Mouse (Mus musculus) gonadal fat pad, adult 2 months (tissue): ENCODE data around the gene Smg6. TPM values are rescaled to one million over a fixed set of nuclear protein-coding genes. Genes with fewer than 3 reads are reported as not detected.

Experiments
- DNase-seq: peaks from one replicate; pipeline ENCODE4 v3.0.0-alpha.2; 2012; ENCODE audit warnings: low read depth
- polyA plus RNA-seq: library from polyadenylated mRNA; depleted of rRNA; stranded (reverse); fragments of >200 nt; gene quantifications from 2 replicates; pipeline ENCODE4 v1.2.3, GENCODE M21; 2012

The Smg6 gene
- polyA plus RNA-seq, 1 experiment: 29.3 TPM

DNA sequence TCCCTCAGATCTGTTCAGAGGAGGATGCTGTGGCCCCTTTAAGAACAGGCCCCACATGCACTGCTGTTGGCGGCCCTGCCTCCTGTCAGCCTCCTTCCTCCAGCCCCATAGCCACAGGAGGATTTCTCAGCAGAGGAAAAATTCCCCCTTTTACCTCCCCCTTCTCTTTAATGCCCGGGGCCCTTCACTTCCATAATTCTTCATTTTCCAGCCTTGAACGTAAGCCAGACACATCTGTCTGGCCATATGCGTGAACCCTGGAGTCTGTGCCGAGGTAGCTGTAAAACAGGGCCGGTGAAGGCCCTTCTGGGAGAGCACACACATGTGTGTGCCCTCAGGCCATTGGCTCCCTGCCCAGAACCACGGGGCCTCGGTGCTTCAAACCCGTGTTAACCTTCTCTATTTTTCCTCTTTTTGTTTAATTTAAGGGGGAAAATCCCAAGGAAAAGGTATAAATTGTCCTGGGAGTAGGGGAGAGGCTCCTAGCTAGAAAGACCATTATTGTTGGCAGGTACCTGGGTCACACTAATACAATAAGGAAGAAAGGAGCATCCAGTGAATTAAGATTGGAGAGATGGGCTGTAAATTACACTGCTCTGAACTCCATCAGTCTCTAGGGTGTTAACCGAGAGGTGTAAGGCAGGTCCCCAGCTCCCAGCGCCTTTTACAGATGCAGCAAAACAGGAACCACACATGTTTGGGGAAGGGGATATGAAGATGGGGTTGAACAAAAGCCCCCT, 221.7 kb downstream of the Smg6 start:
- no peak for DNase-seq

DNA sequence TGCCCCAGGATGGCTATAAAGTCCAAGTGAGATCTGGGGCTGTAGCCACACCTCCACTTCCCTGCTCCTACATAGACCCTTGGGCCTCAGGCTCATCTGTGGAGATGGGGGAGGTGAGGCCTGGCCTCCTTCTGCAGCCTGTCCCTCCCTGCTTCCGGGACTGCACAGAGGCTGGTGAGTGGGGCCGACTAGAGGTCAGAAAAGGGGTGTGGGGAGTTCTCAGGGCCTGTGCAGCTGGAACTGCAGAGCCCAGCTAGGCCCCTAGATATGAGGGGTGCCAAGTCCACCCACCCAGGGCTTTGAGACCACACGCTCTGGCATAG, 222.2 kb downstream of the Smg6 start:
- DNase-seq: no peak

DNA sequence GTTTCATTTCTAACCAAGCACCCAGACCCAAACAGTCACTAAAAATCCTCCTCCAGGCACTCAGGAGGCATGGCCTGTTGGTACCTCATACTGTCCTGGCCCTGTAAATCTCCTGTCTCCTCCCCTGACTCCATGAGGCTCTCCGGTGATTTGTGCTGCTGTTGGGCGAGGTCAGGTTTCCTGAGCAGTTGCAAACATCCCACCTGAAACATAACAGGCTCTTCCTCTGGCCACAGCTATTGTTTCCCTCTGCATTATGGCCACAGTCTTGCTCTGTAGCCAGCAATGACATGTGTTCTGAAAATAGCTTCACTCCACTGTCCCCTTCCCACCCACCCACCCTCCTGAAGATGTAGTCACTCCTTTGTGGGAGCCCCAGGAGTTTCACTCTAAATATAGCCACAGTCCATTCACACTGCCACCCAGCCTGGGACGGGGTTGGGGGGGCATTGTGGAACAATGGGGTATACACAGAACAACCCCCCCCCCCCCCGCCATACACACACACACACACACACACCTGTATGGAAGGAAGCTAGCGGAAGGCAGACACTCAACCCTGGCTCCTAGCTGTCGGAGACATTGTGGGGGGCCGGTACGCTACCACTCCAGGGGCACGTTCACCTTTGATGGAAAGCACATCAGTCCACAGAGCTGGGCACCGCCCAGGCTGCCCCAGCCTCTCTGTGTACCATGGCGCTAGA, 222.9 kb downstream of the Smg6 start:
- DNase-seq: no peak

DNA sequence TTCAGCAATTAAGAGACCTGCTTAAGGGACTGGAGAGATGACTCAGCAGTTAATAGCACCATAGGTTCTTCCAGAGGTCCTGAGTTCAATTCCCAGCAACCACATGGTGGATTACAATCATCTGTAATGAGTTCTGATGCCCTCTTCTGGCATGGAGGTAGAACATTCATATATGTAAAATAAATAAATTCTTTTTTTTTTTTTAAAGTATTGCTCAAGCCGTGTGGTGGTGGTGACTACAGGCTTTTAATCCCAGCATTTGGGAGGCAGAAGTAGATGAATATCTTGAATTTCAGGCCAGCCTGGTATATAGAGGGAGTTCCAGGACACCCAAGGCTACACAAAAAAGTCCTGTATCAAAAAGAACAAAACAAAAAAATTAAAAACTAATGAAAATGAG, 224.7 kb downstream of the Smg6 start:
- DNase-seq: no peak

DNA sequence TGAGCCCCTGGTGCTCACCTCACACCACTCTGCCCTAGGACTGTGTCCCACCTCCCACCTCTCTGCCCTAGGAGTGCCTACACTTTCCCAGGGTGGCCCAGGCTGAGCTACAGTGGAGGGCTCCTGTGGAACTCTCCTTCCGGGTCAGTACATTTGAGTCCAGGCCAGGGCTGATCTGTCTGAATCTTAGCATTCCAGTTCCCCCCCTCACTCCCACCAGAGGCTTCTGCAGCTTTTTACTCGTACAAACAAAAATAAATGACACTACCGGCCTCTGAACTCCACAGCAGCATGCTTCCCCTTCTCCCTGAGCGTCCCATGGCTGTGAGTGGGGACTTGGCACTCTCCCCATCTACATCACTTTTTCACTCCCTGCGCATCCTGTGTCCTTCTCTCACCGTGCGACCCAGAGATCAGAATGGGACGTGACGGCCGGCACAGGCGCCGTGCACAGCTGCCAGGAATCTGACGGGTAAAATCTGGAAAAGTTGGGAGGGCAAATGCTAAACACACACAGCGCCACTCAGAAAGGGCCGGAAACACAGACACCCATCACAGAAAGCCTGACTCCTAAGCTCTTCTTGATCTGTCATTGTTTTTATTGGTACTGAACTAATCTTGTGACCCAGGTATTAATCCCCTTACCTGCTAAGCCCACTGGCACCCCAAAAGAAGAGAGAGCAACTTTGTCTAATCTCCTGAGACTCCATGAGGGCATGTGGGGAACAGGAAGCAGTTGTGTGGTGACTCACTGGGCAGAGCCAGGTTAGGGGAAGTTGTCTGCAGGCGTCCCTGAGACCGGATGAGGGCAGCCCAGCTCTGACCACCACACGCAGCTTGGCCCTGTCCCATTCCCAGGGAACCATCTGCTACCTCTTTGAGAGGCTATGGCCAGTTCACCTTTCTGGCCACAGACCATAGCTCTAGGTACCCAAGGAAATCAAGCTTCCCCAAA, 227.3 kb downstream of the Smg6 start:
- DNase-seq: no peak

DNA sequence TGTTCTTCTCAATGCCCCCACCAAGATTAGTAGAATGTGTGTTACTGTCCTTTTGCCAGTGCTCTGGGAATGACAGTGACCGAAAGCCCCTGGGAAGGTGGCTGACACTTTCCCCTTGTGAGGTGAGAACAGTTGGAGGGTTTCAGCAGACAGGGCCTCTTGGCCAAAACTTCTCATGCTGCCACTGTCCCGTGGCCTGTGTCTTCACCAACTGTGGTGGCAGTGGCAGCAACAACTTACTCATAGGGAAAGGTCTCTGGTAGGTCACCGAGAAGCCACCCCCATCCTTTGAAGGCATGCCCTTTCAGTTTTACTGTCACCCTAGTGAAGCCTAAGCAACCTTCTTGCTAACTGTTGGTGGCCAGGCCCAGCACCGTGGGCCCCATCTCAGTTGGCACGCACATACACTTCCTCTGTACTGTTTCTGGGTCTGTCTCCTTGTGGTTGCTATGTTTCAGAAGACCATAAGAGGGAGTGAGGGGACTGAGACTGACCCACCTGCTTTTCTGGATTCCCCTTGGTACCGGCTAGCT, 228.5 kb downstream of the Smg6 start:
- DNase-seq: no peak

DNA sequence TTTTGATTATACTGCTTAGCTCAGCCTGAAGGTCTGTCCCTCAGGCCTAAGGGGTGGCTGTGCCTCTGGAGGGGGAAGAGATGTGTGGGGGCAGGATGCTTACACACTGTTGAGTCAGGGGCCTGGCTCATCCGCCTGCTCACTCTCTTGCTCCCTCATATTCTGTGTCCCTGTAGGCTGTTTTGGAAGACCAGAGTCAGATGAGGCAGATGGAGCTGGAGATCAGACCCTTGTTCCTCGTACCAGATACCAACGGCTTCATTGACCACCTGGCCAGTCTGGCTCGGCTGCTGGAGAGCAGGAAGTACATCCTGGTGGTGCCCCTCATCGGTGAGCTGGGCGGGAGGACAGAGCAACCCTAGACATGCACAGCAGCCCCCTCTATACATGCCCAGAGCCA, 230.4 kb downstream of the Smg6 start:
- no peak for DNase-seq

DNA sequence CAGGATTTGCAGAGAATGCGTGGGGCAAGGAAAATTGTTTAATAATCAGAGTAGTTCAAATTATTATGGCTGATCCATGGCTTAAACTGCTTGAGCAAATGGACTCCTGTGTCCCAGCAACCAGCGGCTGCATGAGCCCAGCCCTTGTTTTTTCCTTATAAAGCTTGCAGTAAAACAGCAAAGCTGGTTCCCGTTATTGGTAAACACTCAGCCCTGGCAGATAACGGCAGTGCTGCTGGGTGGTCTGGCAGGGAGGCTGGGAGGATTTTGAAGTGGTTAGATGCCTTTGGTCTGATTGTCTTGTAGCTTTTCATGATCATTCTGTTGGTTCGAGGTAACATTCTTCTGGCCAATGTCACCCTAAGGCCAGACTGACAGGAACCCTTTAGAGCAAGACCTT, 230.8 kb downstream of the Smg6 start:
- no peak for DNase-seq

DNA sequence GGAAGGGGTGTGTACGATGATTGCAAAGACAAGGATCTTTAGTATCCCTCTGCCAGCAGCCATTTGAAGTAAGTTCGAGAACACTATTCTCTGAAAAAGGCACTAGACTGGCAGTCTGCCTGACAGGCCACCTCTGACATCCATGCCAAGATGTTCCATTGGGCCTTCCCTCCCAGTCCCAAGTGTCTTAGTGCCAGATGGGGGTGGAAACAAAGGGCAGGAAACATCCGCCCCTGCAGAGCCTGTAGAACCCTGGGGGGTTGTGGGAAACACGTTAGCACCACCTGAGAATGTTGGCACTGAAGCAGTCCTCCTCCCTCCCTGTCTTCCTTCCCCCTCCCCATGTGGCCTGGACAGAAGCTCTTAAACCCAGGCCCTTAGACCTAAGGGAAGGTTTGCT, 231.4 kb downstream of the Smg6 start:
- DNase-seq: no peak

DNA sequence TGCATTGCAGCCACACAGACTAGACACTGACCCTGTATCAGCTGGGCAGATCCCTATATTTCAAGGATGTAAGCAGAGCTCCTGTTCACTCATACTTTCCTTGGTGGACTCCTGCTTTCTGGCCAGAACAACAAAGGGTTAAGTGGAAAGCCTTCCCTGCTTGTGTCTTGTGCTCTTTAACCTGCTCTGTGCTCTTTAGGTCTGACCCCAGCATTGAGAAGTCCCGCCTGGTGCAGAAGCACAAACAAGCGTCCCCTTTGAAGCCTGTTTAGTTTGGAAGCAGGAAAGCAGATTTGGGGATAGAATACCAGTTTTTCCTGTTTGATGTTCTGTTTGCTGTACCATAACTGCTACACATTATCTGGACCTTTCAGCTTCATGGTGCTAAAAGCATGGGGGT, 232.3 kb downstream of the Smg6 start:
- no peak for DNase-seq

DNA sequence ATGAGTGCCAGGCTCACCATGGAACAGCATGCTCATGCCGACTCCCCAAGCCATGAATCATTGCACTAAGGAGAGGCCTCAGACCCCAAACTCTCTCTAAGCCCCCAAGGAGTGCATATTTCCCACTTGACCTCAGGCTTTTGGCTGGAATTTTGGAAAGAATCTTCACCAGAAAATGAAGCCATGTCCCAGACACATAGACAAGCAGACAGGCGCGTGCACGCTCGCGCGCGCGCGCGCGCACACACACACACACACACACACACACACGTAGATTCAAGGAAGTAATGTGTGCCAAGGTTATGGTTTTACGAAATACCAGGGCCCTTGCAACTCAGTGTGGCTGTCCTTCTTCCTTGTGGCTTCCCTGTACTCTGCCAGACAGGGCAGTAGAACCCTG, 232.8 kb downstream of the Smg6 start:
- DNase-seq: no peak

DNA sequence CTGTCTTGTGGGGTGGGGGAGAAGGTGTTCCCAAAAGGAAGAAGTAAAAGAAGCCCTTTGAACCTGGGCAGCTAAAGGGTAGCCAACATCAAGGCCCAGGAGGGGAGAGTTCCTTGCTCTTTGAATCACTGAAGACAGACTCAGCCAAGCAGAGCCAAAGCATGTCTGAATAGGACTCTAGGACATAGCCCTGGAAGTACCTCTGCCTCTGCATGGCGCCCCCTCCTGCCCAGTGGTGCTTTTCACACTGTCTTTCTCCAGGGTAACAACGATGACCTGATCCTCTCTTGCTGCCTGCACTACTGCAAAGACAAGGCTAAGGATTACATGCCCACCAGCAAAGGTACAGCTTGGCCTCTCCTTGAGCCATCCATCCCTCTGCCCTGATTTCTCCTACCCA, 233.9 kb downstream of the Smg6 start:
- no peak for DNase-seq

DNA sequence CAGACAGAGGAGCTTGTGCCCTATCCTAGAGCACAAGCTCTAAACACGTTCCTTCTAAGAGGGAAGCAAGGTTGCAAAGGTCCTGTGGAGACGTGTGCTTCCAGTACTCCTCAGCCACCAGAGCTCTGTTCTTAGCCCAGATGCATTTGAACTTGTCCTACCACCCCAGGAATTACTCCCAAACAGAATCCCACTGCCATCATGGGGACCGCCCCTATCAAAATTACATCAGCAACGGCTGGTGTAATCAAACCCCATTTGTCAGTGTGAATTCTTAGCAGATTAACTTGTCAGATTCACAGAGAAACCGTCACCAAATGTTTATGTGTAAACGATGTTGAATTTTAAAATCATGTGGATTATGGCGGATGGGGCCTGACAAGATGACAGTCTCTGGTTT, 235.3 kb downstream of the Smg6 start:
- DNase-seq: no peak

DNA sequence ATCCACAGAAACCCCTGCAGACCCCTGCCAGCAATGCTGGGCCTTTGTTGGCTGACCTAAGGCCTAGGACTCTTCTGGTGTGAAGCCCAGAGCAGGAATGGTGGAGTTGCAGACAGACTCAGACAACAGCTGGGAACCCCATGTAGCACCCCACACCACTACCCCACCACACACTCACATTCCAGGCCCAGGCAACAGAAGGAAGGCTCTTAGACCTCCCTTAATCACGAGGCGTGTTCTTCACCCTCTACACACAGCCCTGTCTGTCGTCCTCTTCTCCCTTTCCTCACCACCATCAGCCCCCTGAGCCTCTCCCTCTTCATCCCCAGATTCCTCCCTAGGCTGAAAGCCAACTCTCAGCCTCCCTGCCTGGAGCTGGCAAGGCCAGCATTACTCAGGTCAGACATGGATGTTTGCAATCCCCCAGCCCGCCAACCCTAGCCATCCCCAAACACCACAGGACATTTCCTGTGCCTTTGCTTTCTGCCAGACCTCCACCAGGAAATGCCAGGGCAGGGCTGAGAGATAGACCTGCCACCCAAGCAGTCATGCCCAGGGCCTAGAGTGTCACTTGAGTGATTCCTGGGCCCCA, 235.9 kb downstream of the Smg6 start:
- no peak for DNase-seq

DNA sequence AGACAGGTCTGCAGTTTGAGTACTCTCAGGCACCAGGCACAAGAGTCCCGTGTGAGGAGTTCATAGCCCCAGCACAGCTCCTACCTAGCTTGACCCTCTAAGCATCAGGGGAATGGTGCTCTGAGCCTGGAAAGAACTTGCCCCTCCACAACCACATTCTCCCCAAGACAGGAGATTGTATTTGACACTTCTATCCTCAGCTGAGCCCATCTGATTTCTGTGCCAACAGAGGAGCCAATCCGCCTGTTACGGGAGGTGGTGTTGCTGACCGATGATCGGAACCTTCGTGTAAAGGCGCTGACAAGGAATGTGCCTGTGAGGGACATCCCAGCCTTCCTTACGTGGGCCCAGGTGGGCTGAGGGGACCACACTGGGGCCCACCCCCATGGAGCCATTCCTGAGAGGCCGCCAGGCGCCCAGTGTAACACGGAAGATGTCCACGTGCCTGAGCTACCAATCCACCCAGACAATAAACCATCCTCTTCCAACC, 237.0 kb downstream of the Smg6 start:
- no peak for DNase-seq

DNA sequence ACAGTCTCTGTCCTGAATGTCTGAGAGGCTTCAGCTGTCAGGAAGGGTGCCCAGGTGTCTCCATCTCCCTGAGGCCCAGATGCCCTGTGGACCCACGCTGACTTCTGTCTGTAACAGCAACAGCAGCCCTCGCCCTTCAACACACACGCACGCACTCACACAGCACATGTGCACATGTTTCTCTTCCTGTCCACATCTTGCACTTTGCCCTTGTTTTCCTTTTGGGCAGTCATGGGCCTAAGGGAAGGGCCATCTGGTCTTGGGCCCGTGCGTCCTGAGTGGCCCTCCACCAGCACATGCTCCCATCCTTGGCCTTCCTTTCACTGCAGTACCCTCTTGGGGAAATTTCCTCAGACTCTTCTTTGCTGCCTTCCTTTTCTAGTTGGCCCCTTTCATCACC, 237.8 kb downstream of the Smg6 start:
- DNase-seq: no peak

DNA sequence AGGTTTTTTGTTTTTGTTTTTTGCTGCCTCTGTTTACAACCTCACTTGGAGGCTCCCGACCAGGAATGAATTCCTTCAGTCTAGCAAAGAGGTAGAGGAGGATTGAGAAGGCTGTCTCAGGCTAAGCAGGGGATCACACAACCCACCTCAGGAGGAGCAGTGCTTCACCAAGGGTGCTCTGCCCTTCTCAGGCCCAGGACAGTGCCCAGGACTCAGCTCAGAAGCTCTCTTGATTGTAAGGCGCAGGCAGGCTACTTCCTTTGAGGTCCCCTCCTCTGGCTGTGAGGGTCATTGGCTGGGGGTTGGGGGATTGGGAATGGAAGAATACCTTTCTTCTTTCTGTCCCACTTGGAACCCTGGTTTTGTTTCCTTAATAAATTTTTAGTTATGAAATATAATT, 238.4 kb downstream of the Smg6 start:
- no peak for DNase-seq

DNA sequence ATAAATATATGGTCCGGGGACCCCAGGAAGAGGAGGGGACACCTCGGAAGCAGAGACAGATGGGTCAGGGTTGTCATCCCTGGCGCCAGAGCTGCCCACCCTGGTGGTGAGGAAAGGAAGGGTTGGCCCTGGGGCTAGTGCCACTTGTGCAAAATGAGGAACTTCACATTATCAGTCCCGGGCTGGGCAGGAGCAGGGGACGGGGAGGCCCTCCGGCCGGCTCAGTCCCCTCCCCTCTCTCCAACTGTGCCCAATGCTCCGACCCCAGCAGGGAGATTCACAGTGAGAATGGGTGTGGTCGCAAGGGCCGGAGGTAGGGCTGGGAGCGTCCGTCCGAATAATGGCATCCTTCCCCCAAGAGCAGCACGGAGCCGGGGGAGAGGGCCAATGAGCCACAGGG, 239.1 kb downstream of the Smg6 start:
- DNase-seq: no peak

DNA sequence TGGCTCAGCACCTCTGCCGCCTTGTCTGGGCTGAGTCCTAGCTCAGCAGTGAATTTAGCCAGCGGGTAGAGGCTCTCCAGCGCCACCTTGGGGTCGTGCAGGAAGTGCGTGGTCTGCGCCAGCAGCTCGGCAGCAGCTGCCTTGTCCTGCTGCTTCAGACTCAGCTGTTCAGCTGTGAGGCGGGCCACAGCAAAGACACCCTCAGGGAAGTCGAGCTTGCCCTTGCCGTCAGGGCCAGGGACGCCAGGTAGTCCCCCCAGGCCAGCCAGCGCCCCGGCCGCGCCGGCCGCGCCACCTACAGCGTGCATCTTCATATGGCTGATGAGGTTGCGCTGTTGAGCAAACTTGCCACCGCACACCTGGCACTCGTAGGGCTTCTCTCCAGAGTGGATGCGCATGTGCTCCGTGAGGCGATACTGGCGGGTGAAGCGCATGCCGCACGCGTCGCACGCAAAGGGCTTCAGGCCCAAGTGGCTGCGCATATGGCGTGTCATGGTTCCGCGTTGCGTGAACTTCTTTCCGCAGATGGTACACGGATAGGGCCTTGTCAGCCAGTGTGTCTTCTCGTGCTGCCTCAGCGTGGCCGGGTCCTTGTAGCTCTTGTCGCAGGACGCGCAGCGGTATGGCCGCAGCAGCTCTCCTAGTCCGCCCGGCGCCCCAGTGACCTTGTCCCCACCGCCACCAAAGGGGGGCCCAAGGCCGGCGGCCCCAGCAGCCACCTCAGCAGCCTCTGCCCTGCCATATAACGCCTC, 240.0 kb downstream of the Smg6 start:
- no peak for DNase-seq

DNA sequence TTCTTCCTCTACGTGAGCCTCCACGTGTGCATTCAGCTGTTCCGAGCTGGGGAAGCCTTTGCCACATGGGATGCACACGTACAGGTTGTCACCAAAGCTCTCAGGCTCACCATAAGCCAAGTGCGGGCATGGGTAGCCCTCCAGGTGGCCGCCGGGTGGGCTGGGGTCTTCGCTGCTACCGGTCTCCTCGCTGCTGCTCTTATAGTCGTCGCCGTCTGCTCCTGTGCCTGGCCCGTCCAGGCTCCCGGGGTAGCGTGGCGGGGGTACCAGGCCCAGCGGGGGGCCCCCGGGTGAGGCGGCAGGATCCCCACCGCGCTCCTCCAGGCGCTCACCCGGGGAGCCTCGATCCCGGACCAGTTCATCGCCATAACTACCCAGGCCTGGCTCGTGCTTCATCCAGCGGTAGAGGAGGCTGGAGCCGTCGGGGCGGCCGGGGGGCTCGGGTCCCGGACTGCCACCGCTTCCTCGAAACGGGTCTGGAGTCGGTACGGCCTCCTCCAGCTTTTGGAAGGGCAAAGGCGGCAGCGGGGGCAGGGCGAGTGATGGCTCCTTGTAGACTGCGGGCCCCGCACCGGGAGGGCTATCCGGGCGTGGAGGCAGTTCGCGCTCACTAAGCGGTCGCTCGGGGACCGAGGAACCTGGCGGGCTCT, 240.7 kb downstream of the Smg6 start:
- DNase-seq: no peak
